In the genomic region with DNA sequence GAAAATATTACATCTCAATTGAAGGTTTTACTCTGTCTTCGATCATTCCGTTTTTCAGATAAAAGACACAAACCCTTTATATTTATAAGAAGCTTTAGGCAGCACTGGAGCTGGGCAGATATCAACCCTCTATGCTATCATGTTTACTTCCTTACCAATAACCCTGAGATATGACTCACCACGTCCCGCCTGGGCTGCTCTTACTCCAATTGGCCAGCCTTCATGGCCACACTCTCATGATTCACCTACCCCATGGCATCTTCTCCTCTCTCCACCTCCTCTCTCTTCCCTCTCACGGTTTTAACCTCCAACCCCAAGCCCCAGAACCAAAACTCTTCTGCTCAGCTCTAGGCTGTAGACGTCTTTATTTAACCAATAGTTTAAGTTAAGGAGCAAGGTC, we compare ENCODE assay signal across 23 mouse cellular contexts.
A peak's percentile ranks its signal among the peaks of the same experiment; 100 is the strongest.
DNase-seq lines count a peak whose midpoint lies in the region; ATAC-seq and TF ChIP-seq lines count a peak whose summit lies in the region.
"Had no signal": no experiment of that assay in that cellular context is flagged by ENCODE, and none has a peak within 500 bp of the region (broad histone marks: within the 10 kb centered on the region; RNA-seq: fewer than 3 reads in every experiment).

No protein-coding gene starts in this region.

- no peak overlapping the region for H3ac ChIP-seq in myocyte (ENCODE audit: control insufficient read depth, insufficient read length)

- DNase-seq in 3T3-L1 (ENCODE audit: low read depth, low spot score) (peak; percentile 74), MEL (ENCODE audit: low read depth, low spot score) (peak; percentile 82)
- DNase-seq in adrenal gland, postnatal 10 days: peak; percentile 64
- no peak for DNase-seq in thymus, postnatal 14 days
- DNase-seq in midbrain, embryonic 14.5 days: no peak
- DNase-seq: cerebellum, adult 18-20 months; cerebellum, postnatal 14 days; forebrain, postnatal 0 days; heart, postnatal 4 days; kidney, postnatal 25 days; lung, postnatal 4 days; right cerebral cortex, postnatal 14 days; spleen, adult 18-20 months; thymus, postnatal 25 days had no signal

- ATAC-seq in intestine, embryonic 16.5 days: no peak
- ATAC-seq in midbrain, embryonic 14.5 days (ENCODE audit: low FRiP score, low TSS enrichment): no peak
- ATAC-seq: CD4-positive, CD25-positive, alpha-beta regulatory T cell, adult 4 months; forebrain, postnatal 0 days; intestine, embryonic 15.5 days; midbrain, embryonic 15.5 days had no signal

- H3K27me3 ChIP-seq in MEL (ENCODE audit: control insufficient read depth in 1 of 2, insufficient read depth in 2 of 2, low read length in 2 of 2): no peaks in the 10 kb centered on the region; a peak in 1 of 4 replicates
- H3K27me3 ChIP-seq in myocyte (ENCODE audit: control insufficient read depth, insufficient read depth, insufficient read length): no peaks in the 10 kb centered on the region
- H3K27me3 ChIP-seq in intestine, embryonic 16.5 days (replicated peaks; ENCODE audit: control insufficient read depth, insufficient read depth, low read length): no peaks in the 10 kb centered on the region
- no peaks in the 10 kb centered on the region for H3K27me3 ChIP-seq in midbrain, embryonic 14.5 days (ENCODE audit: control insufficient read depth, insufficient read depth, low read length)
- H3K27me3 ChIP-seq: hindbrain, embryonic 15.5 days; intestine, embryonic 15.5 days; midbrain, embryonic 15.5 days had no signal

- H3K4me1 ChIP-seq in MEL (ENCODE audit: control insufficient read depth in 1 of 2, insufficient read depth in 2 of 2, low read length in 2 of 2): peaks cover 0 to 10% of the 10 kb centered on the region in 2 experiments; a peak in 2 of 4 replicates
- no peaks in the 10 kb centered on the region for H3K4me1 ChIP-seq in intestine, embryonic 16.5 days (ENCODE audit: control insufficient read depth, insufficient read depth, low read length)
- H3K4me1 ChIP-seq in midbrain, embryonic 14.5 days (ENCODE audit: control insufficient read depth, insufficient read depth, low read length): no peaks in the 10 kb centered on the region
- H3K4me1 ChIP-seq: forebrain, embryonic 10.5 days; hindbrain, embryonic 15.5 days; intestine, embryonic 15.5 days; limb, embryonic 10.5 days had no signal

- H3K79me2 ChIP-seq in MEL (ENCODE audit: control insufficient read depth, insufficient read depth, low read length, poor library complexity): no peaks in the 10 kb centered on the region
- no peaks in the 10 kb centered on the region for H3K79me2 ChIP-seq in myocyte (ENCODE audit: control insufficient read depth, insufficient read depth)

- no peak overlapping the region for H3K9ac ChIP-seq in MEL (ENCODE audit: control insufficient read depth, low read depth, low read length, poor library complexity, severe bottlenecking)
- no peak overlapping the region for H3K9ac ChIP-seq in intestine, embryonic 16.5 days (ENCODE audit: low read depth, low read length)
- H3K9ac ChIP-seq in midbrain, embryonic 14.5 days (replicated peaks; ENCODE audit: low read length): no peak overlapping the region
- H3K9ac ChIP-seq: forebrain, postnatal 0 days; hindbrain, embryonic 15.5 days; intestine, embryonic 15.5 days; midbrain, embryonic 15.5 days had no signal

- TF ChIP-seq POLR2A in MEL (IDR thresholded peaks at IDR 0.05; ENCODE audit: control insufficient read depth in 1 of 2, insufficient read depth in 1 of 2, low read depth in 1 of 2, low read length in 2 of 2, poor library complexity in 1 of 2) (no peak), myocyte (IDR thresholded peaks at IDR 0.05; ENCODE audit: insufficient read length, low read depth) (no peak)

- H3K27ac ChIP-seq in MEL (ENCODE audit: control insufficient read depth, low read depth, low read length): no peak overlapping the region
- no peak overlapping the region for H3K27ac ChIP-seq in intestine, embryonic 16.5 days (ENCODE audit: low read length)
- no peak overlapping the region for H3K27ac ChIP-seq in midbrain, embryonic 14.5 days (replicated peaks; ENCODE audit: low read depth, low read length)
- H3K27ac ChIP-seq: forebrain, embryonic 10.5 days; hindbrain, embryonic 15.5 days; intestine, embryonic 15.5 days; layer of hippocampus, adult 2 months; limb, embryonic 10.5 days; midbrain, embryonic 15.5 days had no signal

- TF ChIP-seq EP300 in MEL (IDR thresholded peaks at IDR 0.05; ENCODE audit: low read depth in 1 of 2, low read length in 2 of 2): 0 out of 4 replicates have a peak, but pooled peaks of 1 of the 2 experiments have one; percentile 23

- H3K4me3 ChIP-seq in MEL (ENCODE audit: control insufficient read depth in 1 of 2, insufficient read depth in 1 of 2, low read depth in 2 of 2, low read length in 2 of 2): no peak overlapping the region
- no peak overlapping the region for H3K4me3 ChIP-seq in myocyte
- H3K4me3 ChIP-seq in intestine, embryonic 16.5 days (ENCODE audit: low read length): no peak overlapping the region
- H3K4me3 ChIP-seq in midbrain, embryonic 14.5 days (replicated peaks; ENCODE audit: low read depth, low read length): no peak overlapping the region
- H3K4me3 ChIP-seq: forebrain, embryonic 10.5 days; hindbrain, embryonic 15.5 days; intestine, embryonic 15.5 days; layer of hippocampus, adult 2 months; limb, embryonic 10.5 days; midbrain, embryonic 15.5 days had no signal

- no peak for TF ChIP-seq RAD21 in MEL (IDR thresholded peaks at IDR 0.05; ENCODE audit: low read depth, low read length)

- H3K9me3 ChIP-seq in MEL (replicated peaks; ENCODE audit: insufficient read depth, low read length): no peaks in the 10 kb centered on the region
- no peaks in the 10 kb centered on the region for H3K9me3 ChIP-seq in intestine, embryonic 16.5 days (ENCODE audit: control insufficient read depth, low read length)
- H3K9me3 ChIP-seq in midbrain, embryonic 14.5 days (ENCODE audit: control insufficient read depth, low read length): no peaks in the 10 kb centered on the region
- H3K9me3 ChIP-seq: hindbrain, embryonic 15.5 days; intestine, embryonic 15.5 days; limb, embryonic 10.5 days; midbrain, embryonic 15.5 days had no signal

- WGBS in intestine, embryonic 16.5 days: 71% methylated on average over 6 of the region's 6 CpGs
- 88% methylated on average over 6 of the region's 6 CpGs for WGBS in midbrain, embryonic 14.5 days

- H3K36me3 ChIP-seq in MEL (ENCODE audit: control insufficient read depth in 1 of 2, insufficient read depth in 2 of 2, low read length in 2 of 2): peaks cover 0 to 3% of the 10 kb centered on the region in 2 experiments; a peak in 2 of 4 replicates
- H3K36me3 ChIP-seq in myocyte (ENCODE audit: control insufficient read depth, insufficient read depth): no peaks in the 10 kb centered on the region
- no peaks in the 10 kb centered on the region for H3K36me3 ChIP-seq in intestine, embryonic 16.5 days (ENCODE audit: control insufficient read depth, insufficient read depth, low read length)
- no peaks in the 10 kb centered on the region for H3K36me3 ChIP-seq in midbrain, embryonic 14.5 days (ENCODE audit: control insufficient read depth, insufficient read depth, low read length)
- H3K36me3 ChIP-seq: forebrain, embryonic 10.5 days; hindbrain, embryonic 15.5 days; intestine, embryonic 15.5 days; limb, embryonic 10.5 days; midbrain, embryonic 15.5 days had no signal

- peak overlapping the region; percentile 28 for H3K4me2 ChIP-seq in myocyte (ENCODE audit: low read depth)
- H3K4me2 ChIP-seq in intestine, embryonic 16.5 days (ENCODE audit: low read depth, low read length): no peak overlapping the region
- H3K4me2 ChIP-seq in midbrain, embryonic 14.5 days (ENCODE audit: low read length): no peak overlapping the region
- H3K4me2 ChIP-seq: hindbrain, embryonic 15.5 days; intestine, embryonic 15.5 days; midbrain, embryonic 15.5 days had no signal

- no peak for TF ChIP-seq CTCF in MEL (IDR thresholded peaks at IDR 0.05 in 2 of 3, conservative IDR thresholded peaks at IDR 0.05 in 1 of 3; ENCODE audit: control insufficient read depth in 1 of 3, insufficient read depth in 1 of 3, low read depth in 2 of 3, low read length in 3 of 3, poor library complexity in 1 of 3, severe bottlenecking in 1 of 3)

TF ChIP-seq in MEL, 35 proteins besides CTCF, POLR2A, EP300 and RAD21 (continues in another document):
- no peak for TF ChIP-seq SMC3 (IDR thresholded peaks at IDR 0.05; ENCODE audit: low read depth, low read length)
- no peak for TF ChIP-seq NELFE (IDR thresholded peaks at IDR 0.05; ENCODE audit: low read depth, low read length)
- no peak for TF ChIP-seq UBTF (IDR thresholded peaks at IDR 0.05; ENCODE audit: borderline replicate concordance, insufficient read depth, low read depth, low read length)
- no peak for TF ChIP-seq ELF1 (IDR thresholded peaks at IDR 0.05; ENCODE audit: low read depth, low read length)
- 0 out of 2 replicates have a peak, but pooled peaks have one; percentile 33 for TF ChIP-seq GATA1 (IDR thresholded peaks at IDR 0.05; ENCODE audit: low read depth, low read length)
- no peak for TF ChIP-seq MXI1 (IDR thresholded peaks at IDR 0.05; ENCODE audit: low read depth, low read length)
- no peak for TF ChIP-seq USF2 (IDR thresholded peaks at IDR 0.05; ENCODE audit: borderline replicate concordance in 1 of 2, insufficient read depth in 1 of 2, low read depth in 1 of 2, low read length in 2 of 2)
- no peak for TF ChIP-seq CHD2 (IDR thresholded peaks at IDR 0.05; ENCODE audit: low read length)
- TF ChIP-seq HCFC1 (IDR thresholded peaks at IDR 0.05; ENCODE audit: low read depth, low read length): no peak
- no peak for TF ChIP-seq MYB (IDR thresholded peaks at IDR 0.05; ENCODE audit: low read depth, low read length)
- no peak for TF ChIP-seq MAFK (IDR thresholded peaks at IDR 0.05; ENCODE audit: borderline replicate concordance, low read depth, low read length)

TF ChIP-seq in myocyte, 11 proteins besides CTCF, POLR2A, EP300 and RAD21:
- no peak for TF ChIP-seq SRF (IDR thresholded peaks at IDR 0.05; ENCODE audit: control insufficient read depth, insufficient read length, low read depth)
- TF ChIP-seq MYOG (IDR thresholded peaks at IDR 0.05; ENCODE audit: control insufficient read depth in 1 of 3, insufficient read depth in 1 of 3, insufficient read length in 2 of 3, low read depth in 2 of 3): no peak
- no peak for TF ChIP-seq MYOD1 (IDR thresholded peaks at IDR 0.05; ENCODE audit: control insufficient read depth in 1 of 3, insufficient read length in 2 of 3, low read depth in 2 of 3)
- no peak for TF ChIP-seq E2F4 (IDR thresholded peaks at IDR 0.05; ENCODE audit: insufficient read depth)
- TF ChIP-seq TCF12 (IDR thresholded peaks at IDR 0.05; ENCODE audit: insufficient read depth, poor library complexity, severe bottlenecking): no peak
- no peak for TF ChIP-seq POLR2AphosphoS2 (IDR thresholded peaks at IDR 0.05; ENCODE audit: insufficient read length, low read depth)
- TF ChIP-seq USF1 (IDR thresholded peaks at IDR 0.05; ENCODE audit: low read depth): no peak
- no peak for TF ChIP-seq CEBPB (IDR thresholded peaks at IDR 0.05; ENCODE audit: insufficient read depth, poor library complexity, severe bottlenecking)
- TF ChIP-seq TCF3 (IDR thresholded peaks at IDR 0.05; ENCODE audit: insufficient read length, low read depth): no peak
- no peak for TF ChIP-seq MAX (IDR thresholded peaks at IDR 0.05; ENCODE audit: low read depth)
- no peak for TF ChIP-seq REST (IDR thresholded peaks at IDR 0.05; ENCODE audit: insufficient read depth, insufficient read length)

Comparison
In these comparisons a context has a peak if more than half of its experiments do, and no peak if none do; other contexts are left out.
1. DNase-seq: peak in 3T3-L1 (single experiment), MEL (single experiment) and adrenal gland, postnatal 10 days (single experiment); none in thymus, postnatal 14 days (single experiment) and midbrain, embryonic 14.5 days (single experiment).